Mouse (Mus musculus) ES-CJ7 (cell line): Measurements from ENCODE around the gene Gpsm3.
A peak's percentile ranks its signal among the peaks of the same experiment; 100 is the strongest.
"Not testable (repeated sequence)": the region's sequence is repeated elsewhere in the genome, so short reads cannot be mapped to it uniquely, and the experiment has no call there.

ENCODE experiments used
- DNase-seq: peaks from one replicate; pipeline ENCODE4 v3.0.0; 2011; ENCODE audit warnings: low read depth, low spot score

Gpsm3 gene

DNA sequence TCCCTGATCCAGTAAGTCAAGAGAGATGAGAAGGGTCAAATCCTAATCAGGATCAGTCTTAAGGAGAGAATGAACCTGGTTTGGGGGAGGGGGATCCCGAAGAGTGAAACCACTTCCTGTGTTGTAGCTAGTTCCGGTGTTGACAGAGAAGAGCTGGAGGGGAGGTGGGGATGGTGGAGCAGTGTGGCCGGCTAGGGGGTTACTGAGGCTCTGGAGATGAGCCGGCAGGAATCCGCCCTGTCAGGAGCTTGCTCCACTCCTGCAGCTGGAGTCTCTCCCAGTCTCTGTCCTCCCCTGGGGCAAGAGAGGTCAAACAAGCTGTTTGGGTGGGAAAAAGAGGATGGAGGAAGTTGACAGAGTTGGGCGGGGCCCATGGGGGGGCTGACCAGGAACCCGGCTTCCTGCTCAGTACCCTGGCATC lies at the start of gene Gpsm3:
Gene Gpsm3 (plus strand): TSS at position 126 of the 421 bp plus-strand sequence.
- DNase-seq = peak; percentile 70

DNA sequence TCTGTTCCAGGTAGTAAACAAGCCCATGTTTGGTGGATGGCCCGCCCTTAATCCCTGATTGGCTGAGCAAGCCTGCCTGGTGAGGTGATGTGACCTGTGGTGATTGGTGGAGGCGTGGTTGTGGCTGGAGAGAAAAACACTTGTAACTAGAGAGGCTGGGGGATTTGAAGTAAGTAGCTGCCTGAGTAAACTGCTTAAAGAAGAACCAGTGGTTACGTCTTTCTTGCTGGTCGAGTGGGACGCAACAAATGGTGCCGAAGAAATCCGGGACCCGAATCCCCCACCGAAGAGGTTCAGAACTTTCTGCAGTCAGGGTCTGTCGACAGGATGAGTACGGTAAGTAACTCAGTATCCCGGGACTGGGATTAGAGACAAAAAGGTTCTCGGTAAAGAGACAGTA lies 46.0 kb upstream of the Gpsm3 start:
- DNase-seq = not testable (repeated sequence)

- DNase-seq = no peak
Measured at GRCm38 (mm10) chr17:34546797-34547196, 42.8 kb upstream of the Gpsm3 start.

GRCm38 (mm10) chr17:34547601-34548000 lies 42.0 kb upstream of the Gpsm3 start:
- DNase-seq = no peak

- DNase-seq = no peak
Measured at GRCm38 (mm10) chr17:34549156-34549555, 40.5 kb upstream of the Gpsm3 start.

GRCm38 (mm10) chr17:34549843-34550242 lies 39.8 kb upstream of the Gpsm3 start:
- no peak for DNase-seq

- DNase-seq = peak; percentile 64
Measured at GRCm38 (mm10) chr17:34555483-34555882, 34.1 kb upstream of the Gpsm3 start.

DNA sequence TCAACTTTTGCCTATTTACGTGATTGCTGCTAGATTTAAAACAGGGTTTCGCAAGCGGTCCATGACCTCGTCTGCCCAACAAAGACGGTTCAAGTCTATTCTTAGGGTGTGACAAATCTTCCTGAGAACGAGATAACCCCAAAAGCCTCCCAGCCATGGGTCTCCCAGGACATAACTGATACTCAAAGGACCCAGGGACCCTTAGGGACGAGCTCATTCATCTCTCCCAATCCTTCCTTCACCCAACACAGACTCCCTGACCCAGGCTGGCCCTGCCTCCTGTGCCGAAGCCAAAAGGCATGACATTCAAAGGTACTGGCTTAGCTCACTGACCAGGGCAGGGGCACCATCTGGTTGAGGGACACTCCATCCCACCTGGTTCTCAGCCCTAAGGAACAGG lies 33.2 kb upstream of the Gpsm3 start:
- DNase-seq = no peak

- no peak for DNase-seq
Measured at GRCm38 (mm10) chr17:34557411-34557810, 32.2 kb upstream of the Gpsm3 start.

- no peak for DNase-seq
Measured at GRCm38 (mm10) chr17:34559116-34559515, 30.5 kb upstream of the Gpsm3 start.

GRCm38 (mm10) chr17:34559895-34560294 lies 29.7 kb upstream of the Gpsm3 start:
- peak; percentile 81 for DNase-seq

DNA sequence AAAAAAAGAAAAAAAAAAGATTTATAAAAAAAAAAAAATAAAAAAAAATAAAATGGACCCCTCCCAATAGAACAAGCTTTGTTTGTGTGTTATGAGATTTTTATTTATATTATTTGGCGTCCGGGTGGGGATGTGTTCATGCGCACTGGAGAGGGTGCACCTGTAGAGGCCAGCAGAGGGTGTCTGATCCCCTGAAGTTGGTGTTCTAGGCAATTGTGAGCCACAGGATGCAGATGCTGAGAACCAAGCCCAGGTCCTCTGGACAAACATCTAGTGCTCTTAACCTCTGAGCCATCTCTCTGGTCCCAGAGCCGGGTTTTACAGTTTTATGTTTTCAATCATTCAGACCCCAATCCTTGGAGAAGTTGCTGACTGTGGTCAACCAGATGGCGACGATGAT lies 29.2 kb upstream of the Gpsm3 start:
- DNase-seq = peak; percentile 60

GRCm38 (mm10) chr17:34561200-34561599 lies 28.4 kb upstream of the Gpsm3 start:
- DNase-seq = peak; percentile 38

- peak; percentile 93 for DNase-seq
Measured at GRCm38 (mm10) chr17:34562595-34562994, 27.0 kb upstream of the Gpsm3 start.

DNA sequence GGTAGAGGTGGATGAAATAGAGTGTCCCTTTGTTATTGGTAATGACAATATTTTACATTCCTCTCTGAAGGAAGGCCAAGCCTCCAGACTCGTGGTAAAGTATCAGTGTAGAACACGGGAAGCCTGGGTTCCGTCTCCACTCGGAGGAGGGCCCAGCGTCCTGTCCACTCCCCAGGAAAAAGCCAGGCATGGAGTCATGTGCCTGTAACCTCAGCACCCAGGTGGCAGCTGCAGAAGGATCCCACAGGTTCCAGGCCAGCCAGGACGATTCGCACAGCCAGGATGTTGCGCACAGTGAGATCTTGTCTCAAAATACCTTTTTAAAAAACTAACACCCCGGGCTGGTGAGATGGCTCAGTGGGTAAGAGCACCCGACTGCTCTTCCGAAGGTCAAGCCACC lies 26.3 kb upstream of the Gpsm3 start:
- no peak for DNase-seq

DNA sequence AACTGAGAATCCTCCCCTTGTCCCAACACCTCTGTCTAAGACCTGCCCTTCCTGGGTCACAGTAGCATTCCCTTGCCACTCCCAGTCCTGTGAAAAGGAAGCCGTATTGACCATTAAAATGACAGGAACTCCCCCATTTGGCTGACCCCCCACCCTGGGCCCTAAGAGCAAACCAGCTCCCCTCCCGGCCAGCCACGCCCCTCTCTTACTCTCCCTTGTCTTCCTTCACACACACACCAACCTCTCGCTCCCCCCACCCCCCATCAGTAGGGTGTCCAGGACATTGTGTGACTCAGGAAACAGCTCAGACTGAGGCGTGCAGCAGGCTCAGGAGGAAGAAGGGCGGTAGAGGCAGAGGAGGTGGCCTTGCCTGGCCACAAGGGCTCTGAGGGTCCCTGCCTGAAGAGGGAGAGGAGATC lies 25.6 kb upstream of the Gpsm3 start, which contains the start of gene Notch4:
Gene Notch4 (plus strand): TSS at position 266 of the 419 bp plus-strand sequence.
- DNase-seq = peak; percentile 97

- no peak for DNase-seq
Measured at GRCm38 (mm10) chr17:34564796-34565195, 24.8 kb upstream of the Gpsm3 start.

- no peak for DNase-seq
Measured at GRCm38 (mm10) chr17:34567311-34567710, 22.3 kb upstream of the Gpsm3 start.

- DNase-seq = no peak
Measured at GRCm38 (mm10) chr17:34568421-34568820, 21.2 kb upstream of the Gpsm3 start.

GRCm38 (mm10) chr17:34569919-34570318 lies 19.7 kb upstream of the Gpsm3 start:
- DNase-seq = no peak

DNA sequence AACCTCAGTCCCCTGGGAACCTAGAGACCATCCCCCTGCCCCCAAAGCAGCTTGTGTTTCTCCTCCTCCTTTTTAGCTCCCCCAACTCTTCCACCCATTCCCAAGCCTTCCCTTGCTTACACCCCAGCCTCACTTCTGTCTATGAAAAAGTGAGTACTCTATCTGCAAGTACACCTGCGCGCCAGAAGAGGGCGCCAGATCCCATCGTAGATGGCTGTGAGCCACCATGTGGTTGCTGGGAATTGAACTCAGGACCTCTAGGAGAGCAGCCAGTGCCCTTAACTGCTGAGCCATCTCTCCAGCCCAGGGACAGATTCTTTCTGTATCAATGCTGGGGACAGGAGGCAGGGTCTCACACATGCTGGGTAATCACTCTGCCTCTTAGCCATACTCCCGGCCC lies 17.7 kb upstream of the Gpsm3 start:
- peak; percentile 55 for DNase-seq

DNA sequence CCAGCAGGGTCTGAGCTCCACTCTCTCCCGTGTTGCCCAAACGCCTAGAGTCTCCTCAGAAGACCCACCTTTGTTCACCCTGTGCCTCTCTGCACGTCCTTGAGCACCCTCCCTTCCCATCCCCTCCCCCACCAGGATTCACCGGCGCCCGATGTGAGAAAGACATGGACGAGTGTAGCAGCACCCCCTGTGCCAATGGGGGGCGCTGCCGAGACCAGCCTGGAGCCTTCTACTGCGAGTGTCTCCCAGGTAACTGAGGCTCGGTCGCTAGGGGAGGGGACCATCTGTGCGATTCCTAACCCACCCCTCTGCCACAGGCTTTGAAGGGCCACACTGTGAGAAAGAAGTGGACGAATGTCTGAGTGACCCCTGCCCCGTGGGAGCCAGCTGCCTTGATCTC lies 17.2 kb upstream of the Gpsm3 start:
- DNase-seq = peak; percentile 78

- DNase-seq = no peak
Measured at GRCm38 (mm10) chr17:34576577-34576976, 13.0 kb upstream of the Gpsm3 start.

DNA sequence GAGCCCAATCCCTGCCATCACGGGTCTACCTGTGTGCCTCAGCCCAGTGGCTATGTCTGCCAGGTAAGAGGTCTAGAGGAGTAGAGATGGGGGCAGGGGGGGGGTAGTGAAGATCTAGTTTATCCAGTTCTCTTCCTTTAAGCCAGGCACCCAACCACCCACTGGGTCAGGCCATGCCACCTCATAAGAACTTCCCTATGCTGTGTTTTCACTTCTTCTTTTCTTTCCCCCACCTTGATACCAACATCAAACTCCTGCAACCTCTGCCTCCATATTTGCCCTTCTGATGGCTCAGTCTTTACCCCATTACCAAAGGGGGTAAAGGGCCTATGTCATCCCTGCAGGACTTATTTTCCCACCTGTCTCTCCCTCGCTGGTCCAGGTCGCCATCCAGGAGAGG lies 11.5 kb upstream of the Gpsm3 start:
- no peak for DNase-seq
